Mouse (Mus musculus): ENCODE results near the gene Olfr543. TPM values are rescaled to one million over a fixed set of nuclear protein-coding genes. Genes with fewer than 3 reads are reported as not detected.
"Not testable (repeated sequence)": the region's sequence is repeated elsewhere in the genome, so short reads cannot be mapped to it uniquely, and the experiment has no call there.

The Olfr543 gene
- not detected in 2 replicates for total RNA-seq (2017)

DNA sequence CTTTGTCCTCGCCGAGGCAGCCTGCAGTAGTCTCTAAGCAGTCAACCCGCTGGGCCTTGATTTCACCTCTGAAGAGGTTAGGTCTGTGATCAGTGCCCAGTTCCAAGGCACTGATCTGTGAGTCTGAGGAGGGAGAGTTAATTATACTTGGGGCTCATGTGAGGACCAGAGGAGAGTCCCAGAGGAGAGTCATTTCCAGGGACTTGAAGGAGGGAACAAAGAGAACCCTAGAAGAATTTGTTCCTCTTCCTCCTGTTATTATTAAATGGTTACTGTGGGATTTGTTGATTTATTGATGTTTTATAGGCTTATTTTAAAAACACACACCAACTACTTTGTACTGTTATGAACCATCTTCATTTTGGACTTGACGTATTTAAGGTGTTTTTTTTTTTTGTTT, at the start of gene Olfr543:
Gene Olfr543 (minus strand): TSS at position 101 of the 400 bp plus-strand sequence.
- ATAC-seq (ENCODE audit: extremely low read depth, insufficient number of reproducible peaks, low FRiP score, poor library complexity, severe bottlenecking): no peak

DNA sequence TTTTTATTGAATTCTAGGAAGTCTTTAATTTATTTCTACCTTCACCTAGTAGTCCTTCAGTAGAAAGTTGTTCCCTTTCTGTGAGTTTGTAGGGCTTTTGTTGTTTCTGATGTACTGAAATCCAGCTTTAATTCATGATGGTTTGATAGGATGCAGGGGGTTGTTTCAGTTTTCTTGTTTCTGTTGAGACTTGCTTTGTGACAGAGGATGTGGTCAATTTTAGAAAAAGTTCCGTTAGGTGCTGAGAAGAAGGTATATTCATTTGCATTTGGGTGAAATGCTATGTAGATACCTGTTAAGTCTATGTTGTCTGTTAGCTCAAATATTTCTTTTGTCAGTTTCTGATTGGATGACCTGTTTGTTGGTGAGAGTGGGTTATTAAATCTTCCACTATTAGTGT, 47.6 kb upstream of the Olfr543 start:
- ATAC-seq (ENCODE audit: extremely low read depth, insufficient number of reproducible peaks, low FRiP score, poor library complexity, severe bottlenecking): no peak

DNA sequence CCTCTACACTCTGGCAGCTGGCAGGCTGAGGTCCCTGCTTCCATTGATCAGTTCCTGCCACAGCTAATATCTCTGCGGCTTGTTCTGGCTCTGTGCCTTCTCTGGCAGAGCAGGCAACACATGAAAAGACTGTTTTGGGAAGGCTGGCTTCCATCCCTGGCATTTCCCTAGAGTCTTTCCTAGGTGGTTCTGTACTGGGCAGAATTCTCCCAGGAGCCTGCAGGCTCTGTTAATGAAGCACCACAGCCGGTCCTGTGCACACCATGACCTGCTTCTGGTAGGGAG, 35.5 kb upstream of the Olfr543 start:
- ATAC-seq (ENCODE audit: extremely low read depth, insufficient number of reproducible peaks, low FRiP score, poor library complexity, severe bottlenecking): no peak

DNA sequence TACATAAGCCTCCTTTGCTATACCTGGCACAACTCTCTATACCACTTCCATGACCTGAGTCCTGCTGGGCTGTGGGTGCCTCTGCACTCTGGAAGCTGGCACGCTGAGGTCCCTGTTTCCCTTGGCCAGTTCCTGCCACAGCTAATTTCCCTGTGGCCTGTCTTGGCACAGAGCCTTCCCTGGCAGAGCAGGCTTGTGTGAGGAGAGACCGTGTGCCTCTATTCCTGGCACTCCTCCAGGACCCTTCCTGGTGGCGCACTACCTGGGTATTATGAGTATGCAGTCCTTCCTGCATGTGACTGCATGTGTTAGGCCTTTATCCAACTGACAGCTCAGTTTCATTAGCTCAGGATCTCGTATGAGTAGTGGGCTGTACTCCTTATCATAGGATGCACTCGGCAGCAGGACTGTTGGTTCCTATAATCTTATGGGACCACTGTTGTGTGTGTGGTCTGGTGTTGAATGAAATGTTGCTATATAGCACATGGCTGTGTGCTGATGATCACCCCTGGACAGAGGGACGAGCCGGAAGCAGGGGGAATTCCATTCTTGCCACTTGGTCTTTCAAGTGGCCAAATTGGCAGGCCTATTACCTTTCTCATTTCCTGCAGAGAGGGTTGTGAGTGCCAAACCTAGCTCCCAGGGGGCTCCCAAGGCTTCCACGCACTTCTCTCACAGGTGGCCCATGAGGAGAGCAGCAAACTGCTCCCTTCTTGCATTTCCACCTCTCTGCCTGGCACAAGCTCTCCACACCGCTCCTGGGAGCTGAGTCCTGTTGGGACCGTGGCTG, 35.0 kb upstream of the Olfr543 start:
- no peak for ATAC-seq (ENCODE audit: extremely low read depth, insufficient number of reproducible peaks, low FRiP score, poor library complexity, severe bottlenecking)

DNA sequence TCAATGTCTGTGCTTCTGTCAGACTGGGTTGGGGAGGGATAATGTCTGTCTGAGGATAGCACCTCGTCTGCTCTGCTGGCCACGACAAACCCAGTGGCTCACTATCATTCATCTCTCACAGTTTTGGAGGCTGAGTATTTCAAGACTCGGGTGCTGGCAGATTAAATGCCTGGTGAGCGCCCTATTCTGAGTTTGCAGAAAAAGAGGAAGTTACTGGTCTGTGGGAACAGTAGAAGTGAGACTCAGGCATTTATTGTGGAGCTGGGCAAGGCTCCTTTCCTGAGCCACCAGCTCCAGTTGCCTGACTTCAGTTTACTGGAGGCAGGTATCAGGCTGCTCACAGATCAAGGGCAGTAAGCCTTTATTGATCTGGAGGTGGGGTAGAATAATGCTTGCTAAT, 32.7 kb upstream of the Olfr543 start:
- no peak for ATAC-seq (ENCODE audit: extremely low read depth, insufficient number of reproducible peaks, low FRiP score, poor library complexity, severe bottlenecking)

DNA sequence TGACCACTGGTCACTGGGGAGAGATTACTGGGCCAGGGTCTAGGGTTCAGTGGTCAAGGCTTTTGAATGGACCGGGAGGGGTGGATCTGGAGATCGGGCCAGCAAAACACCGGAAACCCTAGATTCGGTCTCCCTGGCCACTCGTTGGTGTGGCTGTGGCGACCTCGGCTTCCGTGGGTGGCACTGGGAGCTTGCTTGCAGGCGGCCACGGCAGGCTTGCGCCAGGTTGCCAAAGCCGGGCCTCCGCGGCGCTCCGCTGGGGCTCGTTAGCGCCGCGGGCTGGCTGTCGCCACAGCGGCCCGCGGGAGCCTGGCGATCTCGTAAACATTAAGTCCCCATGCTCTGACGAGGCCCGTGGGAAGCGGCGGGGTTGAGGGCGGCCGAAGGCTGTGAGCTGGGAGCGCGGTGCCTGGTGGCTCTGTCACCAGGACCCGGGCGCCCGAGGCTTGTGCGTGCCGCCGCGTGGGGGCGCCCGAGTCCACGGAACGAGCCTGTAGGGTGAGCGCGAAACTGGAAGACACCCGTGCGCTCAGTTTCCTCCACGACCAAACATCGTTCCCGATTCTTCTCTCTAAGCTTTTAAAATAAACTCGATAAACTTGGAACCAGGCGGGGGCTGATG, 31.4 kb upstream of the Olfr543 start:
- ATAC-seq (ENCODE audit: extremely low read depth, insufficient number of reproducible peaks, low FRiP score, poor library complexity, severe bottlenecking): peak; percentile 60

DNA sequence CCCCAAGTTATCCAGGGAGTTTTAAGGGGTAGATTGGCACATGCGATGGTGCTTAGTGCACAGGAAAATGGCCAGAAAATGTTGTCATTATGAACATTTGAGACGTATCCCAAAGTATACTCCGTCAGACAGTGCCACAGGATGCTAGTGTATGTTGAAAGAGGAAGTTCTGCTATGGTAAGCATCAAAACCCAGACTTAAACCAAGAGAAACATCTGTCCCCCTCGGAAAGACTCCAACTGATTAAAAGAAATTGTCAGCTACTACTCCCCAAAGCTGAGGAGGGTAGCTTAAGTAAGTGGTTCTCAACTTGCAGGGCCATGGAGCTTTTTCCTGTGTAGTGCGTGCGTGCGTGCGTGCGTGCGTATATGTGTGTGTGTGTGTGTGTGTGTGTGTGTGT, 30.4 kb upstream of the Olfr543 start:
- ATAC-seq (ENCODE audit: extremely low read depth, insufficient number of reproducible peaks, low FRiP score, poor library complexity, severe bottlenecking): no peak

DNA sequence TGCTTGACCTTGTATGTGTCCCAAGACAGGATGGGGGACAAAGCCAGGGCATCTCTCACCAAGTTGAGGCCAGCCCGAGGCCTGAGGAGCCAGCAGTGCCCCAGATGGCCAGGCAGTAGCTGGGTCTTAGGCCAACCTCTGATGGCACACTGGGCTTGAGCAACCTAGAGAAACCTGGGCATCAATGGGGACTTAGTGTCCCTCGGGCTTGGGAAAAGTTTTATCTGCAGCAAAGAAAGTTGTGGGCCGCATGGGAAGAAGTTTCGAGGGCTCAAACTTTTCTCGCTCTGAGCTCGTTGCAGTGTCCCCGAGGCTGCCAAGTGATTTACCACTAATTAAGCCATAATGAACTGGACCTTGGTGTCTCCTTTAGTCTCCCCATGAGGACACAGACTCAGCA, 28.2 kb upstream of the Olfr543 start:
- ATAC-seq (ENCODE audit: extremely low read depth, insufficient number of reproducible peaks, low FRiP score, poor library complexity, severe bottlenecking): no peak

DNA sequence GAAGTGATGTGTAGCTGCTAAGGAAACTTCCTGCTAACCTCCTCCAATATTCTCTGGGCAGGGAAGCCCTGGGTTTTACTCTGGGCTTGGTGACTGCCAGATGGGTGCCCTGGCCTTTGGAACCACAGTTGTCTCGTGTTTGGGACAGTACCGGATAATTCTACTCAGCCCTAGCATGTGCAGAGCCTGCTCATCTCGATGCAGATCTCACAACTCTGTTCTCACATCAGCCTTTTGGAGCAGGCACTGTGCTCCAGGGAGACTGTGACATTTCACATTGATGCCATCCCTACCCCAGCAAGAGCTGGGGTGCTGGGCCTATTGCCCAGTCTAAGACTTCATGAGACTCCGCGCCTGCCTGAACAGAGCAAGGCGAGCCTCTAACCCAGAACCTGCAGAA, 27.2 kb upstream of the Olfr543 start:
- ATAC-seq (ENCODE audit: extremely low read depth, insufficient number of reproducible peaks, low FRiP score, poor library complexity, severe bottlenecking): no peak

DNA sequence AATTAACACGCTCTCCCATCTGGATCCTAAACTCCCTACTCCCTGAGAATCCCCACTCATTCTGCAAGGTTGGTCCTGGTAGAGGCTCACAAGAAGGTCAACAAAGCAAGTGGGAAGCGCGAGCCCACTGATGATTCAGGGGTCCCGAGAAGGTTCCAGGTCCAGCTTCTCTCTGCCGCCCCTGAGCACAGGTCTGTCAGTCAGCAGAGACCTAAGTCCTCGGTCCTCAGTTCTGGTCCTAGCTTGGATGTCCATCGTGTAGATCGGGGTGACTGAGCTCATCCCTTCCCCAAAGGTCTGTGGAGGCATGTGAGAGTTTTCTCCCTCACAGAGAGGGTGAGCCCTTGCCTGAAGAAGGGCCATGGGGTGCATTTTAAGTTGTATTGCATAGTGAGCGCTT, 26.6 kb upstream of the Olfr543 start:
- ATAC-seq (ENCODE audit: extremely low read depth, insufficient number of reproducible peaks, low FRiP score, poor library complexity, severe bottlenecking): no peak

DNA sequence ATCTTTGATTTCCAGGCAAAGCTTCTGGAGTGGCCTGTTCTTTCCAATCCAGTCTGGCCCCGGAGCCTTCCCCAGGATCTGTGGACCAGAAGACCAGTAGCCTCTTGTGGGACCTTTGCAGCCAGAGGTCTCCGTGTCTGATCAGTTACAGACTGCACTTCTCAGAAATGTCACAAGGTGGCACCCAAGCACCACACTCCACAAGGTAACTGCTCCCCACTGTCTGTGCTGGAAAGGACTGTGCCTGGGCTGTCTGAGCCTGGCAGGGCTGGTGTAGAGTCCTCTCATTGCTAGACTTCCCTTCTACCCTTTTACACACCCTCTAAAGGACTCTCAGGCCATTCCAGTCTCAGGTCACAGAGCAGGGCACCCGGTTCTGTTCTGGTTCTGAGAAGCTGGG, 25.4 kb upstream of the Olfr543 start:
- ATAC-seq (ENCODE audit: extremely low read depth, insufficient number of reproducible peaks, low FRiP score, poor library complexity, severe bottlenecking): peak; percentile 69; the same call in 1 of the 2 replicates

DNA sequence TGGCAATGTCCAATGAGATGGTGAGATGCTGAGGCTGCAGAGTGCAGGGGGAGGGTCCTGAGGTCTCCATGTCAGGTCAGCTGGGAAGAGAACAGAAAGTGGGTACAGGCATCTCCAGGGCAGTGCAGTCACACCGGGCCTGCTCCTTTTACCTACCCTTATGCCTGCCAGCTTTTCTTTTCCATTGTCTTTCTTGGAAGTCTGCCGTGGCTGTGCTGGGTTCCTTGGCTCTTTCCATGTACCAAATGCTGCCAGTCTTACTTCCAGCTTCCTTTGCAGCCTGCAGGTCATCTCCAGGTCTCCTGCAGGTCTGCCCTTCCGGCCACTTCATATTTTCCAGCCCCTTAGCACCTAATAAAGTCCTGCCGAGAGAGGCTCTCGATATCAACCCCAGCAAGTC, 20.5 kb upstream of the Olfr543 start:
- no peak for ATAC-seq (ENCODE audit: extremely low read depth, insufficient number of reproducible peaks, low FRiP score, poor library complexity, severe bottlenecking)

DNA sequence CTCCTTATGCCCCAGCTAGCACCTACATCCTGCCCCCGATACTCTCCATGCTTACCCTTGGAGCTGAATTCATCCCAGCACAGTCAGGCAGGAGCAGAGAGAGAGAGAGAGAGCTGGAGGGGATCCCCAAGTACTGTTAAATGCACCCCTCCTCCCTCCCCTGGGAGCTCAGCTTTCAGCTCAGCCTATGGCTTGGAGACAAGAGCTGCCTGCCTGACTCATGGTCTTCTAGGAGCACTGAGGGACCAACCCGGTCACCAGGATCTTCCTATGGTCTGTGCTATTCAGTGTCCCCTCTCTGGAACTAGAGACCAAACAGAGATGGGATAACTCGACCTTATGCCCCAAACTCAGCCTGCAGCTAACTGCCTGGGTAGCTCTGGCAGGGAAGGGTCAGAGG, 18.0 kb upstream of the Olfr543 start, which contains the start of gene Olfr545:
Gene Olfr545 (minus strand): TSS at position 101 of the 400 bp plus-strand sequence.
- no peak for ATAC-seq (ENCODE audit: extremely low read depth, insufficient number of reproducible peaks, low FRiP score, poor library complexity, severe bottlenecking)

DNA sequence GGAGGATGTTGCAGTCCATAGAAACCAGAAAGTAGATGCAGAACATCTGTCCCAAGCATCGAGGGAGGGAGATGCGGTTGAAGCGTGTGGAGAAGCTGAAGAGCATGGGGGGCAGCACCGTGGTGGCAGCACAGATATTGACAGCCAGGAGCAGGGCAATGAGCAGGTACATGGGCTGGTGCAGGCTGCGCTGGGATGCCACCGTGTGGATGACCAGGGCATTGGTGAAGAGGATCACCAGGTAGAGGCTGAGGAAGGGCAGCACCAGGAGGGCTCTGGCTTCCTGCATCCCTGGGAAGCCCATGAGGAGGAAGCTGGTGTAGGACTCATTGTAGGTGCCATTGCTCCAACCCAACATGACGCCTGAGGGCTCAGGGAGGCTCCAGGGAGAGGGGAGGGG, 12.9 kb upstream of the Olfr543 start:
- ATAC-seq (ENCODE audit: extremely low read depth, insufficient number of reproducible peaks, low FRiP score, poor library complexity, severe bottlenecking): not testable (repeated sequence)

DNA sequence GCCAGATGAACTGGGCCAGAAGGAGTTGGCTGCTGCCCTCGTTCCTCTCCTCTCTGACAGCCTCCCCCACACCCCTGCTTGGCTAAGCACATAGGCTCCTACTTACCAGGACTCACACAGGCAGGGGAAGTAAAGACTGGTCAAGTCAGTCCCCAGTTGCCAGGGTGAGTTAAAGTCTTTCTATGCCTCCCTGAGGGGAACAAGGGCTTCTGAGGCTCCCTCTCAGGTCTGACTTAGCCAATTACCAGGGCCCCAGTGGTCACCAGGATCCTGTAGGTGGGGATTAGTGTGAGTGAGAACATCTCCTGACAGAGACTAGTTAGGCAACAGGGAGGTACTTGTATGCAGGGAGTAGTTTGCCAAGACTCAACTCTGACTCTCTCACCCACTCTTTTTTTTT, 6.7 kb upstream of the Olfr543 start, which contains the start of gene Olfr544:
Gene Olfr544 (minus strand): TSS at position 153 of the 400 bp plus-strand sequence.
- no peak for ATAC-seq (ENCODE audit: extremely low read depth, insufficient number of reproducible peaks, low FRiP score, poor library complexity, severe bottlenecking)

DNA sequence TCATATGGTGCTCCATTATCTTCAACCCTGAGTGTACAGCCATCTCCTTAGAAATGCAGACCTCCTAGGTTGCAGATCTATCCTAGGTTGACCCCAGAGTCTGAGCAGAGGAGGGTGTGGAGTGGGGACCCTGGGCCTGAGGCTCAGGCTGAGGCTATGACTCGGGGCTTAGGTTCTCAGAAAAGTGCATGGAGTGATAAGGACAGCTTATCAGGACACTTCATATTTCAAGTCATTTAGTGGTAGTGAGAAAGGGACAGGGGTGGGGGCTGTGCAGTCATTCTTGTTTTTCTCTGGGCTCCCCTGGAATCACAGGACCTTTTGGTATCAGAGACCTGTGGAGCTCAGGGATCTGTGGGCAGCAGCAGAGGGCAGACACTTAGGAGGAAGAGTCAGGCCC, 4.6 kb upstream of the Olfr543 start:
- ATAC-seq (ENCODE audit: extremely low read depth, insufficient number of reproducible peaks, low FRiP score, poor library complexity, severe bottlenecking): no peak

DNA sequence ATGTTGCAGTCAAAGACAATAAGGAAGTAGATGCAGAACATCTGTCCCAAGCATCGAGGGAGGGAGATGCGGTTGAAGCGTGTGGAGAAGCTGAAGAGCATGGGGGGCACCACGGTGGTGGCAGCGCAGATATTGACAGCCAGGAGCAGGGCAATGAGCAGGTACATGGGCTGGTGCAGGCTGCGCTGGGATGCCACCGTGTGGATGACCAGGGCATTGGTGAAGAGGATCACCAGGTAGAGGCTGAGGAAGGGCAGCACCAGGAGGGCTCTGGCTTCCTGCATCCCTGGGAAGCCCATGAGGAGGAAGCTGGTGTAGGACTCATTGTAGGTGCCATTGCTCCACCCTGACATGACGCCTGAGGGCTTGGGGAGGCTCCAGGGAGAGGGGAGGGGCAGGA, 3.3 kb upstream of the Olfr543 start:
- not testable (repeated sequence) for ATAC-seq (ENCODE audit: extremely low read depth, insufficient number of reproducible peaks, low FRiP score, poor library complexity, severe bottlenecking)

DNA sequence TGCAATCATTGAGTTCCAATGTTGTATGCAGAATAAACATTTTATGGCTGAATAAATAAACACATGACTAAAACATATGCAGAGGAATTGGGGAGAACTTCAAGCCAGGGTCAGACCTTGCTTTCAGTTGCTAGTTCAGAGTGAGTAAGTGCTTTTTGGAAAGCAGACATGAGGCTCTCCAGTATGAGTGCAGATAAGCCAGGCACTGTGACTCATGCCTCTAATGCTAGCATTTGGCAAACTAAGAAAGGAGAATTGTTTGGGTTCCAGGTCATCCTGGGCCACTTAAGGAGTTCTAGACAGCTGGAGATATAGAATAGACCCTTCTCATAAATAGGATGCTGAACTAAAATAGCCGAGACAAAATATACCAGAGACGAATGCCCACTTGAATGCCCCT, 2.2 kb upstream of the Olfr543 start:
- no peak for ATAC-seq (ENCODE audit: extremely low read depth, insufficient number of reproducible peaks, low FRiP score, poor library complexity, severe bottlenecking)

DNA sequence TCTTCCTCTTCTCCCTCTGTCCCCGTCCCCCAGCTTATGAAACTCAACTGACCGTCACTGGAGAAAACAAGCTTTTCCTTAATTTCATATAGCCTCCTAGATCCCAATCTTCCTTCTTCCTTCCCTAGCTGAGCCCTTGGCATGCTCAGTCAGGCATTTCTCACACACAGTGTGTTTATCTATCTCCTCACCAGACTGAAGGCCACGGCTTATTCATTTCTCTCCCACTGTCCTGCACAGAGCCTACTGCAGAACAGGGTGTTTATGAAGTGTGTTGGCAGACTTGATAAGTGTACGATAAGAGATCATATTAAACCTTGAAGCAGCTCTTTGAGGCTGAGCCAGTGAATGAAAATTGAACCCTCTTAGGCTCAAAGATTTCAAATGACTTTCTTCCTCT, 658 bp downstream of the Olfr543 start:
- ATAC-seq (ENCODE audit: extremely low read depth, insufficient number of reproducible peaks, low FRiP score, poor library complexity, severe bottlenecking): no peak

DNA sequence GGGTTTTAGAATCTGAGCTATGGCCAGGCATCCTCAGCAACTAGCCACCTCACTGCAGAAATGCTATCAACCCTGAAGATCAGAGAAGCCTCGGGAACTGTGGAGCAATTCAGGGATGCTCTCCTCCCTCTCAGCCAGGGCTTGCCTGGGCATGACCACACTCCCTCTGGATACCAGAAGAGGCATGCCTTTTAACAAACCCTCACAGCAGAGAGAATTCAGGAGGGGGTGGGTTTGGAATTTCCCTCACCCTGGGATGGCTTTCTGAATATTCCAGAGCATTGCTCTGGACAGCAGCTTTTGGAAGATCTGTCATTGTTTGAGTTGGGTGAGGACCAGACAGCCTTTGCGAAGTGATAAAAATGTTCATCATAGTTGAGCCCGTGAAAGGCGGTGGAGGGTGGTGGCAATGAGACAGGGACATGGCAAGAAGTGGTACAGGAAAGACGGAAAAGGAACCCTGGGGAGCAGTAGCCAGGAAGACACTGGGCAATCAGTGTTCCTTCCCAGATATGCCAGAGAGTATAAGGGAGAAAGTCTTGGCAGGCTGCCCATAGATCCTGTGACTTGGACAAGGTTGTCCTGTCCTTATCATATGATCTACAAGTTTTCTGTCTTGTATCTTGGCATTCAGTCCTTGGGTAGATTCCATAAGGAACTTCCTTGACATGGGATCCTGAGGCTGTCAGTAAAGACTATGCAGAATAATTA, 2.0 kb downstream of the Olfr543 start:
- no peak for ATAC-seq (ENCODE audit: extremely low read depth, insufficient number of reproducible peaks, low FRiP score, poor library complexity, severe bottlenecking)
